Mouse (Mus musculus): ENCODE data around the gene Abhd16a. TPM values are rescaled to one million over a fixed set of nuclear protein-coding genes. Genes with fewer than 3 reads are reported as not detected.
"Not testable (repeated sequence)": the region's sequence is repeated elsewhere in the genome, so short reads cannot be mapped to it uniquely, and the experiment has no call there.

The Abhd16a gene
- polyA plus RNA-seq, 1 experiment from 2014 or later = 58.9 TPM

DNA sequence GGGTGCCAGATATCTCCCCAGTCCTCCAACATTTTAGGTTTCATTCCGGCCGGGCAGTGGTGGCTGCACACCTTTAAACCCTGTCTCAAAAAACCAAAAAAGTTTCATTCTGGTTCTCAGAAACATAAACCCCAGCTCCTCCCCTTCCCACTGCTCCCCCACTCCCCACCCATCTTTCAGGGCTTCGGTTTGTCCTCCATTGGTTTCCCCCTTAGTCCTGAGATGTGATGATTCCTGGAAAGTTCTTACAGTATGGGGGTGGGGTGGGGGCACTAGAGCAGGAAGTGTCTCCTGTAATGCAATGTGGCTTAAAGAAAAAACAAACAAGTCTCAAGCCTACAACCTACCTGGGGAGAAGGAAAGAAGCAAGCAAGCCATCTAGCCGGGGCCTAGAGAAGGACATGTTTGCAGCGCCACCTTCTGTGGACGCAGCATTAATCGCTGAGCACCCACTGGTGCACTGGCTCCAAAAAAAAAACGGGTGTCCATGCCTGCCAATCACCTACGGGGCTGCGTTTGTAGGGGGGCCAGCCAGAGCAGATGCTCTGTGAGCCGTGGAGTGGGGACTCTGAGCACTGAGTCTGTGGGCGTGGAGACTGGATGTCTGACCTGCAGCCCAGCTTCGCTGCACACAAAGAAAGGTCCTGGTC, 16.8 kb downstream of the Abhd16a start:
- H3K27me3 ChIP-seq (replicated peaks) = no peaks in the 10 kb centered on the region
- no peaks in the 10 kb centered on the region for H3K9me3 ChIP-seq (replicated peaks)
- no peak for ATAC-seq (ENCODE audit: insufficient number of reproducible peaks, low FRiP score)
- peaks cover 31% of the 10 kb centered on the region for H3K36me3 ChIP-seq
- peak overlapping the region; percentile 29; the same call in 1 of the 2 replicates for H3K4me2 ChIP-seq
- H3K4me1 ChIP-seq (replicated peaks) = peaks cover 24% of the 10 kb centered on the region
- peak overlapping the region; percentile 52 for H3K9ac ChIP-seq
- H3K4me3 ChIP-seq = no peak overlapping the region
- WGBS = 29% methylated on average over 13 of the region's 13 CpGs
- no peak overlapping the region for H3K27ac ChIP-seq (ENCODE audit: poor library complexity, severe bottlenecking)

DNA sequence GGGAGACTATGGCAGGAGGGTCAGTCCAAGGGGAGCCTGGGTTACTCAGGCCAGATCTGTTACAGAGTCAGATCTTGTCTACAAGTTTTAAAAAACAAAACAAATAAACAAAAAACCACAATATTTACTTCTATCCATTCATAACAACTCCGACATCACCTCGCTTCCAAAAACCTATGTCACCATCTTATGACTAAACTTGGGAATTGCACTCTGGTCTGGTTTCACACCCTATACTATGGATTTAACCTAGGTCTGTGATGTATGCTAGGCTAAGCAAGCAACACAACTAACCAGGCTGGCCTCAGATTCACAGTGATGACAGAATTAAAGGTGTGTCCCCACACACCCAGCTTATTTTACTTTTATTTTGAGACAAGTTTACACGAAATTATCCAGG, 17.5 kb downstream of the Abhd16a start:
- no peak for ATAC-seq (ENCODE audit: insufficient number of reproducible peaks, low FRiP score)
- H3K9ac ChIP-seq = no peak overlapping the region
- no peak overlapping the region for H3K4me3 ChIP-seq
- 68% methylated on average over 3 of the region's 3 CpGs for WGBS
- H3K4me1 ChIP-seq (replicated peaks) = peaks cover 19% of the 10 kb centered on the region
- no peak overlapping the region for H3K27ac ChIP-seq (ENCODE audit: poor library complexity, severe bottlenecking)
- peaks cover 25% of the 10 kb centered on the region for H3K36me3 ChIP-seq
- H3K4me2 ChIP-seq = no peak overlapping the region
- H3K9me3 ChIP-seq (replicated peaks) = no peaks in the 10 kb centered on the region
- H3K27me3 ChIP-seq (replicated peaks) = 0 out of 2 replicates have a peak, but pooled peaks cover 3% of the 10 kb centered on the region

DNA sequence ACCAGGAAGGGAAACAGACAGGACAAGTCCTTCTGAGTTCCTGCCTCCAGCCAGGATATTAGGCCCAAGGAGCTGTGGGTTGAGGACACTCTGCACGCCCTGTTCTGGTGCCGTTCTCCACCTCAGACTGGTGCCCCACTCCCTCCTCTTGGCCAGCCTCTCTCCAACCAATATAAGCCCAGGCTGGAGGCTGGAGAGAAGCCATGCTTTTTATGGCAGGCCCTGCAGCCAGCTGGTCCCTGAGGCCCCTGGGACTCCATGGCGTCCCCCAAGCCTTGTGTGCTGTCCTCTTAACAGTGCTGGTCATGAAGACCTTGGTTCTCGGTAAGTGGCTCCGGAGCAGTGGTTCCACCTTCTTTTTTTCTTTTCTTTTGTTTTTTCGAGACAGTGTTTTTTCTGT, 19.0 kb downstream of the Abhd16a start, which contains the start of gene Ly6g5c:
Gene Ly6g5c (plus strand): TSS at position 183 of the 400 bp plus-strand sequence.
- ATAC-seq (ENCODE audit: insufficient number of reproducible peaks, low FRiP score) = no peak
- no peak within 1 kb of the TSS for H3K9ac ChIP-seq
- no peak within 1 kb of the TSS for H3K4me3 ChIP-seq
- H3K27me3 ChIP-seq (replicated peaks) = 0 out of 2 replicates have a peak, but pooled peaks cover 3% of the 10 kb centered on the region
- H3K36me3 ChIP-seq = peaks cover 9% of the 10 kb centered on the region
- no peak within 1 kb of the TSS for H3K4me2 ChIP-seq
- H3K4me1 ChIP-seq (replicated peaks) = peaks cover 6% of the 10 kb centered on the region
- no peaks in the 10 kb centered on the region for H3K9me3 ChIP-seq (replicated peaks)
- 78% methylated on average over 6 of the region's 6 CpGs for WGBS
- no peak within 1 kb of the TSS for H3K27ac ChIP-seq (ENCODE audit: poor library complexity, severe bottlenecking)

DNA sequence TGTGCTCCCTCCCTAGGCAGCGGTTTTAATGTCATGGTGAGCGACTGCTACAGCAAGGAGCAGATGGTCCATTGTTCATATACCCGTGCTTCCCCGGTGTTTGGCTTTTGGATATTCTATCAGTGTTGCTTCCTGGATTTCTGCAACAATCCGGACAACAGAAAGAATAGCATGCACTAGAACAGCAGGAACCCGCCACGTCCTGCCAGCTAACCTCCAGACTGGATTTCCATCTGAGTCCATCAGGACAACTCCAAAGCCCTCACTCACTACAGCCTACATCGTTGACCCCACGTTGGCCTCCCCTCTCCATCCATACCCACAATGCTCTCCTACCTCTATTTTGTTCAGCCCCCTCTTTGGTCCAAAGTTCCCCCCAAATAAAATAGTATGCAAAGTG, 22.7 kb downstream of the Abhd16a start:
- Histone ChIP-seq H3K27me3 (replicated peaks) (0 out of 2 replicates have a peak, but pooled peaks cover 3% of the 10 kb centered on the region), H3K36me3 (peaks cover 29% of the 10 kb centered on the region), H3K4me3 (no peak overlapping the region), H3K4me2 (peak overlapping the region; percentile 38; the same call in 1 of the 2 replicates), H3K9me3 (replicated peaks) (no peaks in the 10 kb centered on the region), H3K4me1 (replicated peaks) (no peaks in the 10 kb centered on the region), H3K27ac (ENCODE audit: poor library complexity, severe bottlenecking) (0 out of 2 replicates have a peak overlapping the region, but pooled peaks have one; percentile 41), H3K9ac (no peak overlapping the region)
- WGBS = 50% methylated on average over 9 of the region's 9 CpGs
- no peak for ATAC-seq (ENCODE audit: insufficient number of reproducible peaks, low FRiP score)

DNA sequence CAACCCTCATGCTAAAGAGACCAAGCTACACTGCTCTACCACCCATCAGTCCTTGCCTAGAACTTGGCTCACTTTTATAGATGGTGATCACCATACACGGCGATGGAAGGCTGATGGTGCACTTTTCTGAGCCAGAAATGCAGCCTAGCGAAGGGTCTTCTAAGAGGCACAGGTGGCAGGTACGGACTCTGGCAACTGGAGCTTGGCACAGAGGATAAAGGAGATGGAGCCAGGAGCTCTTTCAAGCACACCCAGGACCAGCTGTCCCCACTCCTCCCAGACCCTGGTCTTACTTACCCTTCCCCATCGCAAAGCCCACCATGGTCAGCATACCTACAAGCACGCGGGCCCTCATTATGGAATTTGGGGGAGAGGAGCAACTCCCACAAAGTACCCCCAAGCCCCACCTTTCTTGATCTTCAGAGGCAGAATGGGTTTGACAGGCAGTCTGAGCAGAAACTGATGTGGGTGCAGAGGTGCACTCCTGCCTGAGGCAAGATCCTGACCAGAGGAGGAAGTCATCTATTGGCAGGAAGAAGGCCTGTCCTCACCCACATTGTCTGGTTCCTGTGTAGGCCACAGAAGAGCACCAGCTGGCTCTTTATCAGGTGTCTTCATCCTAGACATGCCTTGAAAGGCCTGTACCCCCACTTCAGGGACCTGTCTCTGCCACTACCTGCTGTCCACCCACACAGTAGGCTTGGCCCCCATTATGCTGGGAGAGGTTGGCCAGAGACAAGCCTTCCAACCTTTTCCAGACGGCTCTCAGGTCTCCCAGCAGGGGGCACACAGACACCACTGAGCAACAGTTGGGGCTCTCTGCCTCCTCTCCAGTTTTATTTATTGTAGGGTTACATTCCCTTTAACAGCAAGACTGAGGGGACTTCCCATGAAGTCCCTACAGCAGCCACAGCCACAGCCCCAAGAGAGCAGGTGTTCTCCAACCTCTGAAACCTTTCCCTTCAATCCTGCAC, 26.3 kb downstream of the Abhd16a start, which contains the start of gene Ly6g5b:
Gene Ly6g5b (minus strand): TSS at position 383 of the 974 bp plus-strand sequence.
- Histone ChIP-seq H3K27ac (ENCODE audit: poor library complexity, severe bottlenecking) (no peak within 1 kb of the TSS), H3K36me3 (peaks cover 57% of the 10 kb centered on the region), H3K4me3 (no peak within 1 kb of the TSS), H3K9ac (no peak within 1 kb of the TSS), H3K4me1 (replicated peaks) (peaks cover 8% of the 10 kb centered on the region), H3K27me3 (replicated peaks) (0 out of 2 replicates have a peak, but pooled peaks cover 3% of the 10 kb centered on the region), H3K4me2 (no peak within 1 kb of the TSS), H3K9me3 (replicated peaks) (no peaks in the 10 kb centered on the region)
- WGBS = 84% methylated on average over 8 of the region's 8 CpGs
- no peak for ATAC-seq (ENCODE audit: insufficient number of reproducible peaks, low FRiP score)

- Histone ChIP-seq H3K4me1 (replicated peaks) (peaks cover 27% of the 10 kb centered on the region), H3K27ac (ENCODE audit: poor library complexity, severe bottlenecking) (peak overlapping the region; percentile 34; the same call in 1 of the 2 replicates), H3K9ac (peak overlapping the region; percentile 85), H3K9me3 (replicated peaks) (no peaks in the 10 kb centered on the region), H3K4me3 (peak overlapping the region; percentile 76), H3K4me2 (peak overlapping the region; percentile 92), H3K36me3 (peaks cover 51% of the 10 kb centered on the region), H3K27me3 (replicated peaks) (no peaks in the 10 kb centered on the region)
- ATAC-seq (ENCODE audit: insufficient number of reproducible peaks, low FRiP score) = no peak
- under 1% methylated on average over 33 of the region's 33 CpGs for WGBS
Observed at GRCm38 (mm10) chr17:35120745-35121142, 31.7 kb downstream of the Abhd16a start.

- peak within 1 kb of the TSS; percentile 93 for H3K9ac ChIP-seq
- H3K27ac ChIP-seq (ENCODE audit: poor library complexity, severe bottlenecking) = peak within 1 kb of the TSS; percentile 87
- under 1% methylated on average over 50 of the region's 50 CpGs for WGBS
- no peaks in the 10 kb centered on the region for H3K27me3 ChIP-seq (replicated peaks)
- peaks cover 46% of the 10 kb centered on the region for H3K36me3 ChIP-seq
- H3K4me3 ChIP-seq = peak within 1 kb of the TSS; percentile 76
- H3K9me3 ChIP-seq (replicated peaks) = no peaks in the 10 kb centered on the region
- ATAC-seq (ENCODE audit: insufficient number of reproducible peaks, low FRiP score) = peak; percentile 94
- H3K4me1 ChIP-seq (replicated peaks) = peaks cover 27% of the 10 kb centered on the region
- peak within 1 kb of the TSS; percentile 92 for H3K4me2 ChIP-seq
Observed at GRCm38 (mm10) chr17:35121143-35121799, 32.2 kb downstream of the Abhd16a start, which contains the start of gene Gpank1. Gpank1 (plus strand) TSS chr17:35121455.

DNA sequence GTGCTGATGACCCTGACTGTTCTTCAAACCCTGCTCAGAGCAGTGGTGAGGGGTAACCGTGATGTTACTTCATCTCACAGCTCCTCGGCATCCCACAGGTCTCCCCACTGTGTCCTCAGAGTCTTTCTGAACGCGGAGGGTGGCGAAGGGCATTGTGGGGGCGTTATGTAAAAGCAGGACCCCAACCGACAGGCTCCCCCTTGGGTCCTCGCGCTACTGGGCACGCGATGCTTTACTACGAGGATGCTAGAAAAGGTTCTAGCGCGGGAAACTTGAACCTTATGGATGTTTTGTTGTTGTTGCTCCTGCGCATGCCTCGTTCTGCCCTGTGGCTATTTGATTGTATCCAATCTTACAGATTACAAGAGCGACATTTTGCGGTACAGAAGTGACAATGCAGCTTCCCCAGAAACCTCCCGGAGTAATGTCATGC, 32.8 kb downstream of the Abhd16a start, which contains the start of gene Csnk2b:
Gene Csnk2b (minus strand): TSS at position 183 of the 433 bp plus-strand sequence.
- ATAC-seq (ENCODE audit: insufficient number of reproducible peaks, low FRiP score) = no peak; the same call in 1 of the 2 replicates
- H3K4me3 ChIP-seq = peak within 1 kb of the TSS; percentile 76
- no peaks in the 10 kb centered on the region for H3K9me3 ChIP-seq (replicated peaks)
- H3K9ac ChIP-seq = peak within 1 kb of the TSS; percentile 93
- peak within 1 kb of the TSS; percentile 92 for H3K4me2 ChIP-seq
- H3K4me1 ChIP-seq (replicated peaks) = peaks cover 31% of the 10 kb centered on the region
- H3K36me3 ChIP-seq = peaks cover 42% of the 10 kb centered on the region
- under 1% methylated on average over 19 of the region's 19 CpGs for WGBS
- H3K27ac ChIP-seq (ENCODE audit: poor library complexity, severe bottlenecking) = peak within 1 kb of the TSS; percentile 87
- H3K27me3 ChIP-seq (replicated peaks) = no peaks in the 10 kb centered on the region

- not testable (repeated sequence) for ATAC-seq (ENCODE audit: insufficient number of reproducible peaks, low FRiP score); H3K9ac ChIP-seq; H3K27me3 ChIP-seq (replicated peaks); H3K4me2 ChIP-seq; H3K9me3 ChIP-seq (replicated peaks); H3K27ac ChIP-seq (ENCODE audit: poor library complexity, severe bottlenecking); H3K4me3 ChIP-seq
- WGBS = 92% methylated on average over 9 of the region's 9 CpGs
- peaks cover 41% of the 10 kb centered on the region for H3K4me1 ChIP-seq (replicated peaks)
- peaks cover 36% of the 10 kb centered on the region for H3K36me3 ChIP-seq
Observed at GRCm38 (mm10) chr17:35123287-35123686, 34.2 kb downstream of the Abhd16a start.

DNA sequence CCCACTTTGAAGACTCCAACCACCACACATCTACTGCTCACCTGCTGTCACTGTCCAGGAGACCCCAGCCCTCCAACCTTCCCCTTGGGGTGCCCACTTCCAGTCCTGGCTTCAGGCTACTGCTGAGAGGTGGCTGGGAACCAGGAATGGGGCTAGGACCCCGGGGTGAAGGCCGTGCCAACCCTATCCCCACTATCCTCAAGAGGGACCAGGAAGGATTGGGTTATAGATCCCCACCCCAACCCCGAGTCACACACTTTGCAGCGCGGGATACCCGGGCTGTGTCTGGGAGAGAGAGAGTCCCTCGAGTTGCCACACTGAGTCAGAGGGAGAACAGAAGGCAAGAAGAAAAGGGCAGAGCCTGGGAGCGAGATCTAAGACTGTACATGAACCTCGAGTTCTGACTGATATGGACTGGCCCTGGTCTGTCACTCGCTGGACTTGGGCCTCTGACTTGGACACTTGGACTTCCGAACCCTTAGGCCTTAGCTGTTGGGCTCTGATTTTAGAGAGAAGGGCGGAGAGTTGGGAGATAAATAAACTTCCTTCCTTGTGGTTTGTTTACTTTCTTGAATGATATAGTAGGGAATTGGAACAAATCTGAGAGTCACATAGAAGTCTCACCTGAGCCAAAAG, 35.3 kb downstream of the Abhd16a start:
- H3K9me3 ChIP-seq (replicated peaks); H3K27me3 ChIP-seq (replicated peaks); ATAC-seq (ENCODE audit: insufficient number of reproducible peaks, low FRiP score); H3K9ac ChIP-seq; H3K4me3 ChIP-seq; H3K4me2 ChIP-seq; H3K27ac ChIP-seq (ENCODE audit: poor library complexity, severe bottlenecking): not testable (repeated sequence)
- Histone ChIP-seq H3K4me1 (replicated peaks) (peaks cover 48% of the 10 kb centered on the region), H3K36me3 (peaks cover 33% of the 10 kb centered on the region)
- WGBS = 90% methylated on average over 12 of the region's 12 CpGs
